Mouse (Mus musculus): Measurements from ENCODE around the gene Samt2. TPM values are rescaled to one million over a fixed set of nuclear protein-coding genes. Genes with fewer than 3 reads are reported as not detected.
"Not testable (repeated sequence)": the region's sequence is repeated elsewhere in the genome, so short reads cannot be mapped to it uniquely, and the experiment has no call there.

Gene Samt2
- total RNA-seq (2015) = not detected in 2 replicates
- not detected in 2 replicates for total RNA-seq (2017)

GRCm38 (mm10) chrX:154579260-154579659 lies at the start of gene Samt2:
TSS of gene Samt2 (minus strand) at chrX:154579360.
- not testable (repeated sequence) for ATAC-seq (replicated peaks; ENCODE audit: poor library complexity)

Other genes with a start within 250 kb of the Samt2 start
- not detected in 2 replicates for gene 4930524N10Rik, start 236.0 kb downstream of the Samt2 start, total RNA-seq (2015)
- not detected in 2 replicates for gene 4930524N10Rik, start 236.0 kb downstream of the Samt2 start, total RNA-seq (2017)
- gene Samt4, start 97.4 kb downstream of the Samt2 start, total RNA-seq (2015) = not detected in 2 replicates
- gene Samt4, start 97.4 kb downstream of the Samt2 start, total RNA-seq (2017) = not detected in 2 replicates

All from megakaryocyte progenitor cell, adult 5-6 weeks (primary cell).